Mouse (Mus musculus) neural tube, embryonic 14.5 days (tissue): Measurements from ENCODE around the gene Akap2. TPM values are rescaled to one million over a fixed set of nuclear protein-coding genes. Genes with fewer than 3 reads are reported as not detected.
"Not testable (repeated sequence)": the region's sequence is repeated elsewhere in the genome, so short reads cannot be mapped to it uniquely, and the experiment has no call there.

ENCODE experiments used
- ATAC-seq: fragments of 200-750 bp; cut with Nextera tagmentation; 2 replicates; pipeline ENCODE4 v1.8.0; 2017; ENCODE audit warnings: low read depth, mild to moderate bottlenecking, moderate TSS enrichment, moderate library complexity
- H3K27ac ChIP-seq: fragments of 300-500 bp; sonication (generic); 2 replicates; pipeline ENCODE4 v1.5.1; 2014; ENCODE audit warnings: low read depth, mild to moderate bottlenecking, control low read depth, low read length, moderate library complexity, mixed read lengths
- H3K27me3 ChIP-seq: fragments of 300-500 bp; sonication (generic); 2 replicates; pipeline ENCODE4 v1.6.1; 2014; ENCODE audit warnings: low read length; ENCODE audit not compliant: control insufficient read depth, insufficient read depth
- H3K36me3 ChIP-seq: fragments of 300-500 bp; sonication (generic); 2 replicates; pipeline ENCODE4 v1.6.1; 2014; ENCODE audit warnings: low read length, mixed read lengths; ENCODE audit not compliant: control insufficient read depth, insufficient read depth
- H3K4me1 ChIP-seq: fragments of 300-500 bp; sonication (generic); 2 replicates; pipeline ENCODE4 v1.6.1; 2014; ENCODE audit warnings: low read length; ENCODE audit not compliant: control insufficient read depth, insufficient read depth
- H3K4me2 ChIP-seq: fragments of 300-500 bp; sonication (generic); 2 replicates; pipeline ENCODE4 v1.6.1; 2014; ENCODE audit warnings: mild to moderate bottlenecking, low read depth, low read length, control low read depth
- H3K4me3 ChIP-seq: fragments of 300-500 bp; sonication (generic); 2 replicates; pipeline ENCODE4 v1.5.1; 2014; ENCODE audit warnings: low read depth, low read length, control low read depth, mixed read lengths
- H3K9ac ChIP-seq: fragments of 300-500 bp; sonication (generic); replicated peaks from 2 replicates; pipeline ENCODE4 v1.6.1; 2014; ENCODE audit warnings: low read depth, mild to moderate bottlenecking, control low read depth, low read length, mixed read lengths
- H3K9me3 ChIP-seq: fragments of 300-500 bp; sonication (generic); 2 replicates; pipeline ENCODE4 v1.6.1; 2016; ENCODE audit warnings: low read length; ENCODE audit not compliant: control insufficient read depth
- WGBS: fragments of 180-500 bp; shearing (Covaris S2); extraction: QIAGEN DNeasy Blood & Tissue Kit; methylation state at CpG from one replicate; pipeline ENCODE4 v1.1.7; 2014; 5-methylcytosine and 5-hydroxymethylcytosine counted together
- polyA plus RNA-seq: library from polyadenylated mRNA; unstranded; fragments of >200 nt; fragmentation: Nextera tagmentation; extraction: Ambion mirVana; gene quantifications from 2 replicates; pipeline ENCODE4 v1.2.1, GENCODE M21; 2014

Gene Akap2
- polyA plus RNA-seq, 1 experiment from 2014 or later = 8.6 TPM

DNA sequence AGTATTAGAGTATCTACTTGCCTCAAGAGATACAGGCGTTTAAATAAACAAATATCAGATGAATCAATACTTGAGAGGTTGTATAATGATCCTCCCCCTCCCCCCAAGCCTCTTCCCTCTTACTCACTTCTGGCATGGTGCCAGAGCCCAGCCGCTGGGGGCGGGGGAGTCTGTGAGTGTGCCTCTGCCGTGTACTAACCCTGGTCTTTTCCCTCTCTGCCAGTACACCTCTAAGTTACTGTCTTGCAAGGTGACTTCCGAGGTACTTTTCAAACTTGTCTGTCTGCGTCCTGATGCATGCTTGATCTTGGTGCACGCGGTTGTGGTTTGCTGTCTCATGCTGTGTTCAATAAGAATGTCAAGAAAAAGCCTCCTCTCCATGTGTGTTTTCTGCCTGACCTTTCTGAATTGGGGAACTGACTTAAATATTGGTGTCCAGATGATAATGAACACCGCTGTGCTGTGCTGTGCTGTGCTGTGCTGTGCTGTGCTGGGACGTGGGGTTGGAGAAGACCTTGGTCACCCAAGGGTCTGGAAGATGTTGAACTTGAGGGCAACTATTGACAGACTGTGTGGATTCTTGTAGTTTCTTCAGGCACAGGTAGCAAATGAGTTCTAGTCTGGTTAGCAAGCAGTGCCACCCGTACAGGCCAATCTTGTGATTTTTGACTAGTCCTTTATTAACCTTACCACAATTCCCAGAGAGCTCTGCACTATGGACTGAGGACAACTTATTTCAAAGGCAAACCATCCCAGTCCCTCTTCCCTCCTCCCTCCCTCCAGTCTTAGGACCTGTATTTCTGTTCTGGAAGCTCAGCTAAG is 168.8 kb downstream of the Akap2 start:
- 62% methylated on average over 11 of the region's 11 CpGs for WGBS
- ATAC-seq = peak; percentile 63; the same call in 1 of the 2 replicates

DNA sequence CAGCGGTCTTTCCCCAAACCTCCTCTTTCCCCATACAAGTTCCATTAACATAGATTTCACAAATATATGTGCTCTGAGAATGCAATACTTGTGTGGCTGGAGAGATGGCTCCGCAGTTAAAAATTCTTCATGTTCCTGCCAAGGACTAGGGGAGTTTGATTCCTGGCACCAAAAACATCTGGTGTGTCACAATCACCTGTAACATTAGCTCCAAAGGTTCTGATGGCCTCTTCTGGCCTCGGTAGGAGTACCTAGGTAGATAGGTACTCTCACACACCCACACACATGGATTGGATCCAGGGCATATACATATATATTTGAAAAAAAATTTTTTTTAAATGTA is 169.4 kb downstream of the Akap2 start:
- WGBS = 98% methylated on average over 3 of the region's 3 CpGs

More for the DNA sequence above, 168.8 kb downstream of the Akap2 start:
- no peak overlapping the region for H3K9ac ChIP-seq
- H3K4me1 ChIP-seq = no peaks in the 10 kb centered on the region; the same call in 1 of the 2 replicates
- H3K36me3 ChIP-seq = no peaks in the 10 kb centered on the region
- no peaks in the 10 kb centered on the region for H3K27me3 ChIP-seq
- no peak overlapping the region for H3K4me2 ChIP-seq
- no peak overlapping the region for H3K4me3 ChIP-seq
- H3K27ac ChIP-seq = no peak overlapping the region
- no peaks in the 10 kb centered on the region for H3K9me3 ChIP-seq

DNA sequence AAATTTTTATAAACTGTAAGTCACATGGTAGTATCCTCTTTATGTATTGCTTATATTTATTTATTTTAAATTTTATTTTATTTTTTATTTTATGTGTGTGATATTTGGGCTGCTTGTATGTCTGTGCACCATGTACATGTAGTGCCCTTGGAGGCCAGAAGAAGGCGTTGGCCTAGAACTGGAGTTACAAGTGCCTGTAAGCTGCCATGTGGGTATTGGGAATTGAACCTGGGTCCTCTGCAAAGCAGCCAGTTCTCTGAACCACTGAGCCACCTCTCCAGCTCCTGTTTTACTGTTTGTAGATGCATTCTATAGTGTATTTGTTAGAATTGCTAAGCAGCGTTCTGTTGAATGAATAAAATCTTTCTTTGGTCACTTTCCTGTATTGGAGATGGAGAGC is 170.8 kb downstream of the Akap2 start:
- ATAC-seq = no peak
- 94% methylated on average over 2 of the region's 2 CpGs for WGBS

More for the DNA sequence above, 169.4 kb downstream of the Akap2 start:
- Histone ChIP-seq H3K4me3 (no peak overlapping the region), H3K4me2 (no peak overlapping the region), H3K4me1 (peaks cover 3% of the 10 kb centered on the region), H3K27ac (no peak overlapping the region), H3K27me3 (no peaks in the 10 kb centered on the region), H3K9ac (no peak overlapping the region), H3K36me3 (no peaks in the 10 kb centered on the region), H3K9me3 (no peaks in the 10 kb centered on the region)
- no peak for ATAC-seq

DNA sequence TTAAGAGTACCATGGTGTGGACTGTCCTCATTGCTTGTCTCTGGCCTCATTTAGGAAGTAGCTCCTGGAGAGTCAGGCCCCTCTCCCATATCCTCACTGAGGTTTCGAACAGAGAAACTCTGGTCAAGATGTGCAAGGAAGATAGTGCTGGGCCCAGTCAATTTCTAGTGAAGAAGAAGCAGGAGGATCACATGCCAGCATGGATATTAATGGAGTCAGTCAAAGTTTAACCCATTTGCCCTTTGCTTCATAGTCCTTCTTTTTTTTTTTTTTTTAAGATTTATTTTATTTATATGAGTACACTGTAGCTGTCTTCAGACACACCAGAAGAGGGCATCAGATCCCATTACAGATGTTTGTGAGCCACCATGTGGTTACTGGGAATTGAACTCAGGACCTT is 171.5 kb downstream of the Akap2 start:
- not testable (repeated sequence) for H3K4me1 ChIP-seq

More for the DNA sequence above, 170.8 kb downstream of the Akap2 start:
- Histone ChIP-seq H3K4me3 (no peak overlapping the region), H3K9me3 (no peaks in the 10 kb centered on the region), H3K4me2 (no peak overlapping the region), H3K27me3 (no peaks in the 10 kb centered on the region), H3K36me3 (no peaks in the 10 kb centered on the region), H3K27ac (no peak overlapping the region), H3K9ac (no peak overlapping the region), H3K4me1 (peaks cover 4% of the 10 kb centered on the region)

DNA sequence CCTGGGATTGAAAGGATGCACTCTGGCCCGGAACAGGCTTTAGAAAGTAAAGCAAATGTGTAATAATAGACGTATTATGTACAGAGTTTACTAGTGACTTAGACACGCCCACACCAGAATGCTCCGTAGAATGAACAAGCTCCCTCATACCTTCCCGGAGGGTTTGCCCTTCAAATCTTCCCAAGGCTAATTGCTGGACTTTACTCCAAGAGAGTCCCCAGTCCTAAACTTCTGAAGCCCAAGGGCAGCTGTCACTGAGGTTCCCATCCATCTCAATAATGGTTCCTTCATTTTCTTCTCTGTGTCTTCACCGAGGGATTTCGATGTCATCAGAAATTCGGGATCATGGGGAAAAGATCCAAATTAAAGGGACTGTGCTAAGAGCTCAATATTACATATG is 172.3 kb downstream of the Akap2 start:
- Histone ChIP-seq H3K4me2 (no peak overlapping the region), H3K9me3 (no peaks in the 10 kb centered on the region), H3K4me1 (peaks cover 4% of the 10 kb centered on the region), H3K4me3 (no peak overlapping the region), H3K27ac (no peak overlapping the region), H3K9ac (no peak overlapping the region), H3K27me3 (no peaks in the 10 kb centered on the region), H3K36me3 (no peaks in the 10 kb centered on the region)
- no peak for ATAC-seq
- 89% methylated on average over 8 of the region's 8 CpGs for WGBS

More for the DNA sequence above, 171.5 kb downstream of the Akap2 start:
- not testable (repeated sequence) for ATAC-seq, H3K9ac ChIP-seq, H3K27me3 ChIP-seq, H3K27ac ChIP-seq, H3K4me3 ChIP-seq, H3K4me2 ChIP-seq, H3K36me3 ChIP-seq, H3K9me3 ChIP-seq
- 97% methylated on average over 1 of the region's 1 CpGs for WGBS

DNA sequence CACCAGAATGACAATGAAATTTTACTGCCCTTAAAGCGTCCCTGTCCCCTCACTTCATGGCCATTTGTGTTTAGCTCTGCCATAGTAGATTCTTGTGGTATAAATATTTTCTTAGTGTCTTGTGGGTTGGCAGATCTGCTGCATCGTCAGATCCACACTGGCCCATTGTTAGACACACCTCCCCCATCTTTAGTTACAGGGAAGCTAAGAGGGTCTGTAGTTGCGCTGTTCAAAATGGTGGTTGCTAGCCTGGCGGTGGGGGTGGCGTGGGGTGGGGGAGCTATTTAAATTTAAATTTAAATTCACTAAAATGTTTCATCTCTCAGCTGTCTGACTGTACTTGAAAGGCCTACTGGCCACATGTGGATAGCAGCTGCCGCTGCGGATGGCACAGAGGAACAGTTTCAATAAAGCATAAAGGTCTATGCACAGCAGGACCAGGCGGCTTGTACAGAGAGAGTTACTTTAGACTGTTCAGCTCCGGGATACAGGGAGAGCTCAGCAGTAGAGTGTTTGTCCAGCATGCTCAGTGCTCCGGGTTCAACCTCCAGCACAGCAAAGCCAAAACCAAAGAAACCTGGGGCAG is 174.6 kb downstream of the Akap2 start:
- Histone ChIP-seq H3K4me3 (no peak overlapping the region), H3K9me3 (no peaks in the 10 kb centered on the region), H3K27me3 (no peaks in the 10 kb centered on the region), H3K36me3 (no peaks in the 10 kb centered on the region), H3K27ac (peak overlapping the region; percentile 22; the same call in 1 of the 2 replicates), H3K4me2 (no peak overlapping the region), H3K4me1 (peaks cover 4% of the 10 kb centered on the region), H3K9ac (no peak overlapping the region)
- 47% methylated on average over 10 of the region's 10 CpGs for WGBS
- ATAC-seq = peak; percentile 67; the same call in 1 of the 2 replicates

DNA sequence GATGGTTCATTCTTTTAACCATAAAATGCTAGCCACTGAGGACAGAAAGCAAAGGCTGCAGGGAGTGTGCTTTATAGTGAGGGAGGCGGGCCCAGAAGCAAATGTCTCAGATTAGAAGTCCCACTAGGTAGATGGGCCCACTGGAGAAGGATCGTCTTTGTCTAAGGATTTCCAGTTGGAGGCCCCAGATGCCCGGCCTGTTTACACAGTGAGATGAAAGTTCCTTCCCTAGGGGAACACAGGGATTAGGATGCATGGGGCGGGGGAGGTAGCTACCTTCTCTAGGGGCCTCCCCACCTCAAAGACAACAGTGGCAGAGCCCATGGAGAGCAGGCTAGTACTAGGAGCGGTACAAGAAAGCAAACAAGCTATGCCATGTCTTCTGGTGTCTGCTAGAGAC is 177.7 kb downstream of the Akap2 start:
- 51% methylated on average over 5 of the region's 5 CpGs for WGBS
- no peak for ATAC-seq
- Histone ChIP-seq H3K4me1 (peaks cover 4% of the 10 kb centered on the region), H3K4me2 (no peak overlapping the region), H3K4me3 (no peak overlapping the region), H3K27me3 (no peaks in the 10 kb centered on the region), H3K9me3 (no peaks in the 10 kb centered on the region), H3K36me3 (no peaks in the 10 kb centered on the region), H3K27ac (no peak overlapping the region), H3K9ac (no peak overlapping the region)

DNA sequence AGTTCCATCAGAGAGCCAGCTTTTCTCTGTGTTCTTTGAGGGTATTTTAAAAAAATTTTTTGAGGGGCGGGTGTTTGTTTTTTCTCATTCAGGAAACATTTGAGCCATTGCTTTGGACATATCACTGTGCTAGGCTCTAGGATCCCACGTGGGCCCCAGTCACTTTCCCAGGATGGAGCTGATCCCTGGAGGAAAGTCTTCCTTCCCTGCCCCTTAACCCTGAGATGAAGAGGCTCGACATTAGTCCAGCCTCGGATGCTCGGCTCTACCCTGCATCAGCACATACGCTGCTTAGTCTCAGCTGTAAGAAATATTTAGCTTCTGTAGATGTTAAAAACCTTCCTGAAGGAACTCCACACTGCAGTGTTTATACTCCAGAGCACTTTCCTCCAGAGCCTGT is 178.4 kb downstream of the Akap2 start:
- H3K4me2 ChIP-seq = no peak overlapping the region
- no peak for ATAC-seq
- WGBS = 66% methylated on average over 6 of the region's 6 CpGs
- peaks cover 4% of the 10 kb centered on the region for H3K4me1 ChIP-seq
- no peak overlapping the region for H3K4me3 ChIP-seq
- no peaks in the 10 kb centered on the region for H3K9me3 ChIP-seq
- no peak overlapping the region for H3K9ac ChIP-seq
- H3K27ac ChIP-seq = no peak overlapping the region
- no peaks in the 10 kb centered on the region for H3K27me3 ChIP-seq
- no peaks in the 10 kb centered on the region for H3K36me3 ChIP-seq

DNA sequence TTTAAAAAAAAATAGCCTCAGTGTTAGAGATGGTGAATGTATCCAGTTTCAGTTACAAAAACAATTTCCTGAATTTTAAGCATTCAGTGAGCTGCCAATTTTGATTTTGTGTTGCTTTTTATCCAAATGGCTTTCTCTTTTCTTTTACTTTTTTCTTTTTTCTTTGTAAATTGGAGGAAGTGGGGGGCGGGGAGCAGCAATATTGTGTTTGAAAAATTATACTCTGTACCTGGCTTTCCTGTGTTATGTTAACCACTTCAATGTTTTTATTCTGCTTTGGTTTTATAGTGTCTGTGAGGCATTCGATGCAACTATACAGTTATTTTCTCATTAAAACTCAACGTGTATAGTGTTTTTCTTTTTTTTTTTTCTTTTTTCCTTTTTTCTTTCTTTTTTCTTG is 179.2 kb downstream of the Akap2 start:
- 89% methylated on average over 3 of the region's 3 CpGs for WGBS
- no peak overlapping the region for H3K4me2 ChIP-seq
- H3K36me3 ChIP-seq = no peaks in the 10 kb centered on the region
- no peak overlapping the region for H3K27ac ChIP-seq
- H3K9ac ChIP-seq = no peak overlapping the region
- no peak for ATAC-seq
- no peaks in the 10 kb centered on the region for H3K9me3 ChIP-seq
- no peak overlapping the region for H3K4me3 ChIP-seq
- H3K27me3 ChIP-seq = no peaks in the 10 kb centered on the region
- H3K4me1 ChIP-seq = peaks cover 3% of the 10 kb centered on the region
